Comparison of ENCODE assay signal across 29 mouse cellular contexts in genomic region chr5:110444509-110444908, GRCm38 (mm10). TPM values are rescaled to one million over a fixed set of nuclear protein-coding genes. Genes with fewer than 3 reads are reported as not detected.
DNase-seq lines count a peak whose midpoint lies in the region; ATAC-seq lines count a peak whose summit lies in the region.
"Had no signal": no experiment of that assay in that cellular context is flagged by ENCODE, and none has a peak within 500 bp of the region (broad histone marks: within the 10 kb centered on the region; RNA-seq: fewer than 3 reads in every experiment).

No protein-coding gene starts in this region.

- H3K4me3 ChIP-seq in heart, embryonic 13.5 days = no peak overlapping the region
- H3K4me3 ChIP-seq: embryonic facial prominence, embryonic 15.5 days; forebrain, embryonic 13.5 days; heart, adult 2 months; heart, embryonic 15.5 days; hindbrain, embryonic 10.5 days; hindbrain, embryonic 13.5 days; intestine, embryonic 15.5 days had no signal

- 0 out of 2 replicates have a peak overlapping the region, but pooled peaks have one; percentile 7 for H3K9ac ChIP-seq in heart, embryonic 13.5 days
- H3K9ac ChIP-seq: embryonic facial prominence, embryonic 15.5 days; forebrain, embryonic 13.5 days; heart, embryonic 15.5 days; hindbrain, embryonic 13.5 days; intestine, embryonic 15.5 days had no signal

- H3K4me1 ChIP-seq in heart, embryonic 13.5 days = peaks cover 58% of the 10 kb centered on the region

- DNase-seq in cerebellum, adult 9-10 months = peak; percentile 23
- DNase-seq in cerebellum, adult 11 months = no peak
- DNase-seq in heart, adult 8-10 months (ENCODE audit: low spot score) = no peak
- peak; percentile 70 for DNase-seq in ES-CJ7 (ENCODE audit: low read depth, low spot score)
- DNase-seq in ZHBTc4 (ENCODE audit: low read depth, low spot score) = peak; percentile 60
- DNase-seq in adipocyte (ENCODE audit: low spot score) = no peak
- no peak for DNase-seq in Muller cell, postnatal 12 days (ENCODE audit: inconsistent ontology term)
- DNase-seq: adrenal gland, adult 2 months; adrenal gland, postnatal 14 days; cerebellum, adult 8-10 months; embryo, embryonic 11 days; gastrocnemius, postnatal 10 days; gastrocnemius, postnatal 36 days; heart, adult 2 months; heart, postnatal 10 days; heart, postnatal 36 days; kidney, adult 18-20 months; kidney, adult 9 months had no signal

- no peak overlapping the region for H3K4me2 ChIP-seq in heart, embryonic 13.5 days
- H3K4me2 ChIP-seq: embryonic facial prominence, embryonic 15.5 days; forebrain, embryonic 13.5 days; heart, embryonic 11.5 days; heart, embryonic 15.5 days; hindbrain, embryonic 13.5 days; intestine, embryonic 15.5 days had no signal

- no peak for ATAC-seq in heart, embryonic 13.5 days (ENCODE audit: extremely low read depth, insufficient number of reproducible peaks, low FRiP score, low TSS enrichment)
- ATAC-seq: forebrain, embryonic 13.5 days; forebrain, embryonic 16.5 days; hindbrain, embryonic 16.5 days; intestine, embryonic 15.5 days had no signal

- 91% methylated on average over 2 of the region's 2 CpGs for WGBS in heart, embryonic 13.5 days

- H3K27ac ChIP-seq in heart, embryonic 13.5 days (replicated peaks) = no peak overlapping the region
- H3K27ac ChIP-seq: embryonic facial prominence, embryonic 15.5 days; forebrain, embryonic 13.5 days; heart, adult 2 months; heart, embryonic 15.5 days; hindbrain, embryonic 10.5 days; hindbrain, embryonic 13.5 days; intestine, embryonic 15.5 days had no signal

- H3K9me3 ChIP-seq in heart, embryonic 13.5 days = no peaks in the 10 kb centered on the region
- H3K9me3 ChIP-seq: embryonic facial prominence, embryonic 15.5 days; forebrain, embryonic 13.5 days; G1E; heart, embryonic 15.5 days; hindbrain, embryonic 10.5 days; hindbrain, embryonic 13.5 days; intestine, embryonic 15.5 days had no signal

- H3K36me3 ChIP-seq in heart, embryonic 13.5 days = no peaks in the 10 kb centered on the region
- H3K36me3 ChIP-seq: embryonic facial prominence, embryonic 15.5 days; heart, embryonic 15.5 days; hindbrain, embryonic 10.5 days; hindbrain, embryonic 13.5 days; intestine, embryonic 15.5 days had no signal

- no peaks in the 10 kb centered on the region for H3K27me3 ChIP-seq in heart, embryonic 13.5 days (replicated peaks)
- H3K27me3 ChIP-seq: embryonic facial prominence, embryonic 15.5 days; heart, embryonic 15.5 days; hindbrain, embryonic 13.5 days; intestine, embryonic 15.5 days had no signal

RNA-seq across cellular contexts. Expression of gene Fbrsl1, which starts 3.8 kb away (rescaled TPM):
- polyA plus RNA-seq in heart, embryonic 13.5 days (2015; fragmentation: Nextera tagmentation; extraction: Ambion mirVana) = 6.2 and 7.0 TPM in 2 replicates
- 10 to 100 TPM; 44.1 to 53.9 (median 46.1) TPM for total RNA-seq in heart, adult 8-10 months (2022)

Comparison
In these comparisons a context has a peak if more than half of its experiments do, and no peak if none do; other contexts are left out.
1. DNase-seq: peak in cerebellum, adult 9-10 months (single experiment), ES-CJ7 (single experiment) and ZHBTc4 (single experiment); none in cerebellum, adult 11 months (single experiment), heart, adult 8-10 months (single experiment), adipocyte (single experiment) and Muller cell, postnatal 12 days (single experiment).